Mouse (Mus musculus) small intestine, adult 2 months (tissue): ENCODE data around the gene Nfasc. TPM values are rescaled to one million over a fixed set of nuclear protein-coding genes. Genes with fewer than 3 reads are reported as not detected.

ENCODE experiments used
- H3K27ac ChIP-seq: fragments of 200-500 bp; 2 replicates; pipeline ENCODE4 v1.5.1; 2012; ENCODE audit warnings: low read depth, low read length, control low read depth, inconsistent platforms; ENCODE audit not compliant: insufficient read depth
- H3K27me3 ChIP-seq: fragments of 200-500 bp; 2 replicates; pipeline ENCODE4 v1.6.1; 2012; ENCODE audit warnings: mild to moderate bottlenecking, moderate library complexity, low read length, inconsistent platforms; ENCODE audit not compliant: control insufficient read depth, insufficient read depth
- H3K36me3 ChIP-seq: fragments of 200-500 bp; 2 replicates; pipeline ENCODE4 v1.6.1; 2012; ENCODE audit warnings: mild to moderate bottlenecking, low read length, control low read depth, inconsistent platforms; ENCODE audit not compliant: control insufficient read depth, insufficient read depth
- H3K4me1 ChIP-seq: fragments of 200-500 bp; 2 replicates; pipeline ENCODE4 v1.6.1; 2012; ENCODE audit warnings: low read length, inconsistent platforms, mixed read lengths; ENCODE audit not compliant: control insufficient read depth, insufficient read depth, insufficient read length
- H3K4me3 ChIP-seq: fragments of 200-500 bp; 2 replicates; pipeline ENCODE4 v1.5.1; 2012; ENCODE audit warnings: low read depth, mild to moderate bottlenecking, control low read depth, inconsistent platforms, low read length, moderate library complexity
- CTCF ChIP-seq: fragments of 200-500 bp; IDR thresholded peaks from 2 replicates; pipeline ENCODE4 v1.5.1; 2012; ENCODE audit warnings: low read depth, mild to moderate bottlenecking, control low read depth, inconsistent platforms, low read length, moderate library complexity, mixed read lengths; ENCODE audit not compliant: insufficient replicate concordance, insufficient read length; ENCODE audit errors: extremely low read depth
- POLR2A ChIP-seq: fragments of 200-500 bp; IDR thresholded peaks from 2 replicates; pipeline ENCODE4 v1.6.1; 2012; ENCODE audit warnings: low read depth, mild to moderate bottlenecking, control low read depth, inconsistent platforms, low read length, moderate library complexity
- WGBS: fragments of 180-500 bp; shearing (Covaris S2); methylation state at CpG from one replicate; pipeline ENCODE4 v1.1.7; 2018; 5-methylcytosine and 5-hydroxymethylcytosine counted together
- polyA plus RNA-seq: library from polyadenylated mRNA; depleted of rRNA; stranded (reverse); fragments of >200 nt; gene quantifications from 2 replicates; pipeline ENCODE4 v1.2.3, GENCODE M21; 2012

Nfasc gene
- polyA plus RNA-seq, 1 experiment, result 0.90 TPM

- Histone ChIP-seq H3K4me3 (no peak overlapping the region), H3K36me3 (no peaks in the 10 kb centered on the region), H3K27ac (no peak overlapping the region), H3K27me3 (no peaks in the 10 kb centered on the region), H3K4me1 (peaks cover 5% of the 10 kb centered on the region; the same call in 1 of the 2 replicates)
- 17% methylated on average over 6 of the region's 6 CpGs for WGBS
- TF ChIP-seq POLR2A, result no peak
- no peak for TF ChIP-seq CTCF
These were observed 93.6 kb downstream of the Nfasc start for GRCm38 (mm10) chr1:132647958-132648357.

- TF ChIP-seq POLR2A, result no peak
- no peak overlapping the region for H3K27ac ChIP-seq
These were observed 100.4 kb downstream of the Nfasc start for GRCm38 (mm10) chr1:132641049-132641795.

GRCm38 (mm10) chr1:132640256-132640655 lies 101.3 kb downstream of the Nfasc start:
- TF ChIP-seq POLR2A, result no peak
- TF ChIP-seq CTCF, result no peak
- no peaks in the 10 kb centered on the region for H3K4me1 ChIP-seq
- no peaks in the 10 kb centered on the region for H3K36me3 ChIP-seq
- H3K27me3 ChIP-seq, result no peaks in the 10 kb centered on the region
- H3K27ac ChIP-seq, result no peak overlapping the region
- 72% methylated on average over 6 of the region's 6 CpGs for WGBS
- no peak overlapping the region for H3K4me3 ChIP-seq

More at GRCm38 (mm10) chr1:132641049-132641795, 100.4 kb downstream of the Nfasc start:
- Histone ChIP-seq H3K4me3 (no peak overlapping the region), H3K36me3 (no peaks in the 10 kb centered on the region), H3K4me1 (no peaks in the 10 kb centered on the region), H3K27me3 (no peaks in the 10 kb centered on the region)
- WGBS, result 28% methylated on average over 13 of the region's 13 CpGs

GRCm38 (mm10) chr1:132637346-132637745 lies 104.3 kb downstream of the Nfasc start:
- H3K27ac ChIP-seq, result no peak overlapping the region
- WGBS, result 82% methylated on average over 7 of the region's 7 CpGs
- H3K4me3 ChIP-seq, result no peak overlapping the region
- H3K27me3 ChIP-seq, result no peaks in the 10 kb centered on the region
- TF ChIP-seq POLR2A (no peak), CTCF (no peak)
- no peaks in the 10 kb centered on the region for H3K36me3 ChIP-seq
- no peaks in the 10 kb centered on the region for H3K4me1 ChIP-seq

GRCm38 (mm10) chr1:132629611-132630370 lies 111.8 kb downstream of the Nfasc start:
- Histone ChIP-seq H3K27ac (no peak overlapping the region), H3K4me3 (no peak overlapping the region), H3K27me3 (no peaks in the 10 kb centered on the region), H3K36me3 (no peaks in the 10 kb centered on the region), H3K4me1 (no peaks in the 10 kb centered on the region)
- WGBS, result 57% methylated on average over 5 of the region's 5 CpGs
- TF ChIP-seq CTCF, result no peak
- no peak for TF ChIP-seq POLR2A

- no peaks in the 10 kb centered on the region for H3K4me1 ChIP-seq
- 51% methylated on average over 3 of the region's 3 CpGs for WGBS
These were observed 113.0 kb downstream of the Nfasc start for GRCm38 (mm10) chr1:132628599-132628998.

GRCm38 (mm10) chr1:132628183-132628582 lies 113.4 kb downstream of the Nfasc start:
- Histone ChIP-seq H3K27ac (no peak overlapping the region), H3K36me3 (no peaks in the 10 kb centered on the region), H3K4me3 (no peak overlapping the region), H3K27me3 (no peaks in the 10 kb centered on the region), H3K4me1 (no peaks in the 10 kb centered on the region)
- WGBS, result 94% methylated on average over 8 of the region's 8 CpGs
- TF ChIP-seq CTCF (no peak), POLR2A (no peak)

More at GRCm38 (mm10) chr1:132628599-132628998, 113.0 kb downstream of the Nfasc start:
- no peaks in the 10 kb centered on the region for H3K27me3 ChIP-seq
- no peak overlapping the region for H3K27ac ChIP-seq
- TF ChIP-seq CTCF (no peak), POLR2A (no peak)
- no peaks in the 10 kb centered on the region for H3K36me3 ChIP-seq
- H3K4me3 ChIP-seq, result no peak overlapping the region
